Mouse (Mus musculus): ENCODE data around the gene Anapc11. TPM values are rescaled to one million over a fixed set of nuclear protein-coding genes. Genes with fewer than 3 reads are reported as not detected.
"Not testable (repeated sequence)": the region's sequence is repeated elsewhere in the genome, so short reads cannot be mapped to it uniquely, and the experiment has no call there.

The Anapc11 gene
- total and polyA plus RNA-seq, 3 experiments = 69.3 to 212 (median 83.8) TPM

DNA sequence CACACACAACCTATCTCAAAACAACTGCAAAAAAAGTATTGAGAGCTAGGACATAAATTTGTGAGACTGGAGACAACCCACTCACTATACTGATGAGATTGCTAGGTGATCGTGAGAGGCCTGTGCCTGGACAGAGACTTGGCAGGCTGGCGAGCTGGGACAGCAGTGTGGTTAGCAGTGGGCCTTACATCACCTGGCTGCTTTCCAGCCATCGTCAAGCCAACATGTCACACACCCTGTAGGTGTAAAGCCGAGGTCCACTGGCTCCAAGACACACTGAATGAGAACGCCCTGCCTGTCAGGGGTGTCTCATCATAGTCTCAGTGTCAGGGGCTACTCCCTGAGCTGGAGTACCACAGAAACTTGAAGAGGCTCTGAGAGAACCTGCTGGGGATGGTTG, 45.5 kb upstream of the Anapc11 start:
- Histone ChIP-seq H3K4me1 (ENCODE audit: insufficient read depth, low read depth, low read length) (peaks cover 33% of the 10 kb centered on the region), H3K36me3 (replicated peaks) (peaks cover 23% of the 10 kb centered on the region), H3K4me3 (ENCODE audit: low read depth, low read length) (no peak overlapping the region), H3K9me3 (replicated peaks) (no peaks in the 10 kb centered on the region), H3K27me3 (ENCODE audit: insufficient read depth, low read length) (peaks cover 16% of the 10 kb centered on the region)
- ATAC-seq (ENCODE audit: extremely low read depth, insufficient number of reproducible peaks, low FRiP score, poor library complexity, severe bottlenecking) (no peak), DNase-seq (ENCODE audit: low spot score) (no peak)
- TF ChIP-seq GATA1 (IDR thresholded peaks at IDR 0.05; ENCODE audit: borderline replicate concordance, low read length) = no peak
- TF ChIP-seq GATA2 (IDR thresholded peaks at IDR 0.05; ENCODE audit: borderline replicate concordance, low read depth, low read length) = no peak
- TF ChIP-seq CTCF (IDR thresholded peaks at IDR 0.05; ENCODE audit: low read depth, low read length) = no peak
- no peak for TF ChIP-seq POLR2AphosphoS5 (IDR thresholded peaks at IDR 0.05; ENCODE audit: insufficient replicate concordance, low read depth, low read length)
- TF ChIP-seq TAL1 (conservative IDR thresholded peaks at IDR 0.05; ENCODE audit: low read depth, low read length) = no peak

DNA sequence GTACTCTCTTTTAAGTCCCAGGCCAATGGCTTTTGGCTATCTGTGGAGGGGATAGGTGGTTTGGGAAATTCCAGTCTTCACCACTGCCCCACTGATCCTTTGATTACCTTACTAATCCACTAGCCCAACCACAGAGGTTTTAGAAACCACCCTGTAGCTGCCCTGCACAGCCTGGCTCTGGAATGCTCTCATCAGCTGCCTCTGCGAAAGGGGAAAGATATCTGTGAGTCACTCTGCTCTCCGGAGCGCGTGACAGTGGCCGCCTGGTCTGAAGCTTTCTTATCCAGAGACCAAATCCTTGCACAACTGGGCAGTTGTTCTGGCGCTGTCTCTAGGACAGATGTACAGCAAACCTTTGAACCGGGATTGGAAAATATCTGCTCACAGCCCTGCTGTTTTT, 43.4 kb upstream of the Anapc11 start:
- Histone ChIP-seq H3K9me3 (replicated peaks) (no peaks in the 10 kb centered on the region), H3K4me1 (ENCODE audit: insufficient read depth, low read depth, low read length) (peaks cover 18% of the 10 kb centered on the region), H3K4me3 (ENCODE audit: low read depth, low read length) (no peak overlapping the region), H3K27me3 (ENCODE audit: insufficient read depth, low read length) (peaks cover 16% of the 10 kb centered on the region), H3K36me3 (replicated peaks) (peaks cover 28% of the 10 kb centered on the region)
- DNase-seq (ENCODE audit: low spot score) (no peak), ATAC-seq (ENCODE audit: extremely low read depth, insufficient number of reproducible peaks, low FRiP score, poor library complexity, severe bottlenecking) (no peak)
- TF ChIP-seq TAL1 (conservative IDR thresholded peaks at IDR 0.05; ENCODE audit: low read depth, low read length) (no peak), GATA2 (IDR thresholded peaks at IDR 0.05; ENCODE audit: borderline replicate concordance, low read depth, low read length) (no peak), CTCF (IDR thresholded peaks at IDR 0.05; ENCODE audit: low read depth, low read length) (no peak), POLR2AphosphoS5 (IDR thresholded peaks at IDR 0.05; ENCODE audit: insufficient replicate concordance, low read depth, low read length) (no peak), GATA1 (IDR thresholded peaks at IDR 0.05; ENCODE audit: borderline replicate concordance, low read length) (no peak)

DNA sequence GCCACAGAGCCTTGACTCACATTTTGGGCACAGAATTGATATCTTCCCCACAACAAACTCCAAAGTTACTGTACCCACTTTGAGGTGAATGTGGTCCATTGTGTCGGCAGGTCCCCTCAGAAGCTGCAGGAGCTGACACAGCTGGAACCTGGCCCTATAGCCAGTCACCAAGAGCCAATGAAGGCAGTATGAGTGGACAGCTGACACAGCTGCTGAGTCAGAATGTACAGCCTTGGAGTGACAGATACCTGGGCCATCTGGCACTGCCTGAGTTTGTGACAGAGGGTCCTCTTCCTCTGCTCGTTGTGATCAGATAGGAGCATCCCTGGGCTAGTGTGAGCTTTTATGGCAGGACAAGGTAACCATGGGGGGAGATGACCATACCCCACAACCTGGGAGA, 43.0 kb upstream of the Anapc11 start:
- no peak for TF ChIP-seq CTCF (IDR thresholded peaks at IDR 0.05; ENCODE audit: low read depth, low read length)
- peaks cover 32% of the 10 kb centered on the region for H3K36me3 ChIP-seq (replicated peaks)
- ATAC-seq (ENCODE audit: extremely low read depth, insufficient number of reproducible peaks, low FRiP score, poor library complexity, severe bottlenecking) (no peak), DNase-seq (ENCODE audit: low spot score) (no peak)
- H3K4me3 ChIP-seq (ENCODE audit: low read depth, low read length) = no peak overlapping the region
- H3K9me3 ChIP-seq (replicated peaks) = no peaks in the 10 kb centered on the region
- peaks cover 14% of the 10 kb centered on the region for H3K4me1 ChIP-seq (ENCODE audit: insufficient read depth, low read depth, low read length)
- peaks cover 16% of the 10 kb centered on the region for H3K27me3 ChIP-seq (ENCODE audit: insufficient read depth, low read length)

DNA sequence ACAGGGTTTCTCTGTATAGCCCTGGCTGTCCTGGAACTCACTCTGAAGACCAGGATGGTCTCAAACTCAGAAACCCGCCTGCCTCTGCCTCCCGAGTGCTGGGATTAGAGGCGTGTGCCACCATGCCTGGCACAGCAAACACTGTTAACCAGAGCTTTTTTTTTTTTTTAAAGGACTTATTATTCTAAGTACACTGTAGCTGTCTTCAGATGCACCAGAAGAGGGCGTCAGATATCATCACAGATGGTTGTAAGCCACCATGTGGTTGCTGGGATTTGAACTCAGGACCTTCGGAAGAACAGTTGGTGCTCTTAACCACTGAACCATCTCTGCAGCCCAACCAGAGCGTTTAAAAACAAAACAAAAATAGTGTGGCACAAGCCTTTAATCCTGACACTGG, 39.4 kb upstream of the Anapc11 start:
- peaks cover 50% of the 10 kb centered on the region for H3K36me3 ChIP-seq (replicated peaks)
- not testable (repeated sequence) for ATAC-seq (ENCODE audit: extremely low read depth, insufficient number of reproducible peaks, low FRiP score, poor library complexity, severe bottlenecking)

DNA sequence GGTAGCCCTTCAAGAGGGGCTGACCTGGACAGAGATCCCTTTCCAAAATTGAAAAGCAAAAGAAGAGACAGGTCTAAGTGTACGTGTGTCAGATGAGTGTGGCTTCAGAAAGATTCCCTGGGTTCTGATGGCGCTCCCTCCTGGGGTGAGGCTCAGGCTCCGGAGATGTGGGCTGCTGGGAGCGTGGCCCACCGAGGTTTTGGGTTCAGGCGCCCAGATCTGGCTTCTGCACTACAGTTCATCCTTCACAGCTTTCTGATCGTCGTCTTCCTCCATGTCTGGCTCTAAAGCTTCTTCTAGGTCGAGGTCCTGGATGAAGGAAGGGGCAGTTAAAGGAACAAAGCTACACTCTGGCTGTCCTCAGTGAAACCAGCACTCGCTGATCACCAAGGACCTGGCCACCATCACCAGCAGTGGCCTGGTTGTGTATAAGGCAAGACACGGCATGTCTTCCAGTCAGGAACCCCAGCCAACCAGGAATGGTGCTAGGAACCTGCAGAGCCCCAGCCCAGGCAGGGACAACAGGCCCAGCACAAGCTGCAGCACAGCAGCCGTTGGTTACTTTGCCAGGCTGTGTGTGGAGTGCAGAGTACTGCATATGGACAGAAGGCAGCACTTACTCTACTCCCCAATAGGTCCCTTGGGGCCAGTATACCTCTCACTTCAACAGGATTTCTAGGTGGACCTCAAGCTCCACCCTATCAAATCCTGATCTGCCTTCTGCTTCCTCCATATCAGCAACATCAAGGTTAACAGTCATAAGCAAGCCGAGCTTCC, 37.1 kb upstream of the Anapc11 start:
- DNase-seq (ENCODE audit: low spot score) (no peak), ATAC-seq (ENCODE audit: extremely low read depth, insufficient number of reproducible peaks, low FRiP score, poor library complexity, severe bottlenecking) (no peak)
- no peak for TF ChIP-seq TAL1 (conservative IDR thresholded peaks at IDR 0.05; ENCODE audit: low read depth, low read length)
- TF ChIP-seq GATA1 (IDR thresholded peaks at IDR 0.05; ENCODE audit: borderline replicate concordance, low read length) = no peak
- no peak for TF ChIP-seq GATA2 (IDR thresholded peaks at IDR 0.05; ENCODE audit: borderline replicate concordance, low read depth, low read length)
- TF ChIP-seq CTCF (IDR thresholded peaks at IDR 0.05; ENCODE audit: low read depth, low read length) = no peak
- TF ChIP-seq POLR2AphosphoS5 (IDR thresholded peaks at IDR 0.05; ENCODE audit: insufficient replicate concordance, low read depth, low read length) = no peak
- H3K4me3 ChIP-seq (ENCODE audit: low read depth, low read length) = no peak overlapping the region
- H3K36me3 ChIP-seq (replicated peaks) = peaks cover 73% of the 10 kb centered on the region
- no peaks in the 10 kb centered on the region for H3K9me3 ChIP-seq (replicated peaks)
- no peaks in the 10 kb centered on the region for H3K27me3 ChIP-seq (ENCODE audit: insufficient read depth, low read length)
- H3K4me1 ChIP-seq (ENCODE audit: insufficient read depth, low read depth, low read length) = peaks cover 24% of the 10 kb centered on the region

More for the DNA sequence above, 39.4 kb upstream of the Anapc11 start:
- not testable (repeated sequence) for DNase-seq (ENCODE audit: low spot score); H3K9me3 ChIP-seq (replicated peaks); H3K4me3 ChIP-seq (ENCODE audit: low read depth, low read length)
- Histone ChIP-seq H3K4me1 (ENCODE audit: insufficient read depth, low read depth, low read length) (peaks cover 11% of the 10 kb centered on the region), H3K27me3 (ENCODE audit: insufficient read depth, low read length) (peaks cover 12% of the 10 kb centered on the region)

DNA sequence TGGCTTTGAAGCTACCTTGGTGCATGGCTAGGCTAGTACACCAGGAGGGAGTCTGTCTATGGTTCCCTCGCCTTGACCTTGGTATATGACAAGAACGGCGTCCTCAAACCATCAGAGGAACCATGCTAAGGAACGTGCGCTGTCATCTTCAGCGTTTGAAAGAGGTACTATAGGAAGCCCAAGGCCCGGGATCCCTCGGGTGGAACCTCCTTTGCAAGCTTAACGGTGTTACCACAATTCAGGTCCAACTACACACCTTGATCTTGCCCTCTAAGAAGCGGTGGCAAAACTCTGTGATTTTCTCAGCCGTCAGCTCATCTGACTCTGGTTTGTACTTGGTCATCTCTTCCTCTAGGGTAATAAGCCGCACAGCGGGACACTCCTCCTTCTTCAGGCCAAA, 35.3 kb upstream of the Anapc11 start:
- Histone ChIP-seq H3K27me3 (ENCODE audit: insufficient read depth, low read length) (no peaks in the 10 kb centered on the region), H3K9me3 (replicated peaks) (no peaks in the 10 kb centered on the region), H3K36me3 (replicated peaks) (peaks cover 91% of the 10 kb centered on the region), H3K4me1 (ENCODE audit: insufficient read depth, low read depth, low read length) (peaks cover 40% of the 10 kb centered on the region), H3K4me3 (ENCODE audit: low read depth, low read length) (no peak overlapping the region)
- DNase-seq (ENCODE audit: low spot score) (no peak), ATAC-seq (ENCODE audit: extremely low read depth, insufficient number of reproducible peaks, low FRiP score, poor library complexity, severe bottlenecking) (no peak)
- TF ChIP-seq CTCF (IDR thresholded peaks at IDR 0.05; ENCODE audit: low read depth, low read length) (no peak), GATA2 (IDR thresholded peaks at IDR 0.05; ENCODE audit: borderline replicate concordance, low read depth, low read length) (no peak), GATA1 (IDR thresholded peaks at IDR 0.05; ENCODE audit: borderline replicate concordance, low read length) (no peak), TAL1 (conservative IDR thresholded peaks at IDR 0.05; ENCODE audit: low read depth, low read length) (no peak), POLR2AphosphoS5 (IDR thresholded peaks at IDR 0.05; ENCODE audit: insufficient replicate concordance, low read depth, low read length) (no peak)

DNA sequence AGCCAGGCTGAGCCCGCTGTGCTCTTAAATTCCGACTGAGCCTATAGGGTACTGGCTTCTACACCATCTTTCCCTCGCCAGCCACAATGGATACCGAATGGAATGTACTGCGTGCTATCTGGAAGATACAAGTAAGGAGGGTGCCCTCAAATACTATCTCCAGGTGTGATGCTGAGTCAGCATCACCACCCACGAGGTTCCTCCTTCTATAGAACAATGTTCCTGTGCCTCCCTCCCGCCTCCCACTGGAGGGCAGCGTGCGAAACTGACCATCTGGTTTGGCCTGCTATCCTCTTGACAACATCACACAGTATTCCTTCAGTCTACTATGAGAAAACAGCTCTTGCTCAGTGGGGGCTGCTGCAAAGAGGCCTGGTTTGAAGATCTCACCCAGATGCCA, 33.1 kb upstream of the Anapc11 start:
- Histone ChIP-seq H3K4me3 (ENCODE audit: low read depth, low read length) (no peak overlapping the region), H3K4me1 (ENCODE audit: insufficient read depth, low read depth, low read length) (peaks cover 53% of the 10 kb centered on the region), H3K36me3 (replicated peaks) (peaks cover 95% of the 10 kb centered on the region), H3K27me3 (ENCODE audit: insufficient read depth, low read length) (no peaks in the 10 kb centered on the region), H3K9me3 (replicated peaks) (no peaks in the 10 kb centered on the region)
- no peak for ATAC-seq (ENCODE audit: extremely low read depth, insufficient number of reproducible peaks, low FRiP score, poor library complexity, severe bottlenecking)
- DNase-seq (ENCODE audit: low spot score) = no peak
- TF ChIP-seq GATA2 (IDR thresholded peaks at IDR 0.05; ENCODE audit: borderline replicate concordance, low read depth, low read length) (no peak), POLR2AphosphoS5 (IDR thresholded peaks at IDR 0.05; ENCODE audit: insufficient replicate concordance, low read depth, low read length) (no peak), GATA1 (IDR thresholded peaks at IDR 0.05; ENCODE audit: borderline replicate concordance, low read length) (no peak), TAL1 (conservative IDR thresholded peaks at IDR 0.05; ENCODE audit: low read depth, low read length) (no peak), CTCF (IDR thresholded peaks at IDR 0.05; ENCODE audit: low read depth, low read length) (no peak)
